Mouse (Mus musculus): ENCODE data around the gene Xrra1. TPM values are rescaled to one million over a fixed set of nuclear protein-coding genes. Genes with fewer than 3 reads are reported as not detected.

Xrra1 gene
- polyA plus RNA-seq, 1 experiment from 2014 or later, result 0.37 TPM

- Histone ChIP-seq H3K4me2 (no peak overlapping the region), H3K36me3 (peaks cover 46% of the 10 kb centered on the region), H3K9ac (no peak overlapping the region; the same call in 1 of the 2 replicates), H3K4me1 (replicated peaks) (peaks cover 20% of the 10 kb centered on the region), H3K27ac (ENCODE audit: poor library complexity, severe bottlenecking) (no peak overlapping the region), H3K9me3 (replicated peaks) (no peaks in the 10 kb centered on the region), H3K4me3 (no peak overlapping the region), H3K27me3 (replicated peaks) (no peaks in the 10 kb centered on the region)
- 68% methylated on average over 1 of the region's 1 CpGs for WGBS
- no peak for ATAC-seq (ENCODE audit: insufficient number of reproducible peaks, low FRiP score)
These were observed 7.8 kb upstream of the Xrra1 start for GRCm38 (mm10) chr7:99851121-99851520.

- Histone ChIP-seq H3K4me1 (replicated peaks) (peaks cover 20% of the 10 kb centered on the region), H3K9ac (no peak overlapping the region), H3K9me3 (replicated peaks) (no peaks in the 10 kb centered on the region), H3K27me3 (replicated peaks) (no peaks in the 10 kb centered on the region), H3K4me3 (no peak overlapping the region), H3K4me2 (no peak overlapping the region), H3K36me3 (peaks cover 45% of the 10 kb centered on the region), H3K27ac (ENCODE audit: poor library complexity, severe bottlenecking) (peak overlapping the region; percentile 8; the same call in 1 of the 2 replicates)
- no peak for ATAC-seq (ENCODE audit: insufficient number of reproducible peaks, low FRiP score)
- 79% methylated on average over 6 of the region's 6 CpGs for WGBS
These were observed 7.3 kb upstream of the Xrra1 start for GRCm38 (mm10) chr7:99851618-99852017.

- 82% methylated on average over 7 of the region's 7 CpGs for WGBS
- ATAC-seq (ENCODE audit: insufficient number of reproducible peaks, low FRiP score), result no peak
- peaks cover 34% of the 10 kb centered on the region for H3K36me3 ChIP-seq
- peaks cover 30% of the 10 kb centered on the region for H3K4me1 ChIP-seq (replicated peaks)
- no peaks in the 10 kb centered on the region for H3K27me3 ChIP-seq (replicated peaks)
- no peak overlapping the region for H3K27ac ChIP-seq (ENCODE audit: poor library complexity, severe bottlenecking)
- H3K9me3 ChIP-seq (replicated peaks), result no peaks in the 10 kb centered on the region
- no peak overlapping the region for H3K4me3 ChIP-seq
- no peak overlapping the region for H3K4me2 ChIP-seq
- no peak overlapping the region for H3K9ac ChIP-seq
These were observed 5.6 kb upstream of the Xrra1 start for GRCm38 (mm10) chr7:99853350-99853749.

- Histone ChIP-seq H3K36me3 (peaks cover 27% of the 10 kb centered on the region), H3K4me1 (replicated peaks) (peaks cover 33% of the 10 kb centered on the region), H3K9me3 (replicated peaks) (no peaks in the 10 kb centered on the region), H3K4me2 (no peak overlapping the region), H3K4me3 (no peak overlapping the region), H3K9ac (no peak overlapping the region), H3K27ac (ENCODE audit: poor library complexity, severe bottlenecking) (no peak overlapping the region), H3K27me3 (replicated peaks) (no peaks in the 10 kb centered on the region)
- 86% methylated on average over 4 of the region's 4 CpGs for WGBS
- ATAC-seq (ENCODE audit: insufficient number of reproducible peaks, low FRiP score), result no peak
These were observed 4.6 kb upstream of the Xrra1 start for GRCm38 (mm10) chr7:99854311-99854710.

GRCm38 (mm10) chr7:99856266-99856861 lies 2.6 kb upstream of the Xrra1 start:
- Histone ChIP-seq H3K27me3 (replicated peaks) (no peaks in the 10 kb centered on the region), H3K4me1 (replicated peaks) (peaks cover 29% of the 10 kb centered on the region), H3K27ac (ENCODE audit: poor library complexity, severe bottlenecking) (no peak overlapping the region), H3K9ac (no peak overlapping the region), H3K4me2 (0 out of 2 replicates have a peak overlapping the region, but pooled peaks have one; percentile 6), H3K36me3 (peaks cover 27% of the 10 kb centered on the region), H3K9me3 (replicated peaks) (no peaks in the 10 kb centered on the region), H3K4me3 (no peak overlapping the region)
- WGBS, result 84% methylated on average over 14 of the region's 14 CpGs
- ATAC-seq (ENCODE audit: insufficient number of reproducible peaks, low FRiP score), result no peak

GRCm38 (mm10) chr7:99858175-99858812 lies 622 bp upstream of the Xrra1 start:
- WGBS, result 3% methylated on average over 19 of the region's 19 CpGs
- H3K27me3 ChIP-seq (replicated peaks), result no peaks in the 10 kb centered on the region

GRCm38 (mm10) chr7:99863362-99863761 lies 4.4 kb downstream of the Xrra1 start, which contains the start of gene Spcs2:
TSS of gene Spcs2 (minus strand) at chr7:99863462.
- no peaks in the 10 kb centered on the region for H3K9me3 ChIP-seq (replicated peaks)
- H3K27me3 ChIP-seq (replicated peaks), result no peaks in the 10 kb centered on the region
- no peak within 1 kb of the TSS for H3K4me3 ChIP-seq
- WGBS, result 39% methylated on average over 7 of the region's 7 CpGs
- H3K27ac ChIP-seq (ENCODE audit: poor library complexity, severe bottlenecking), result no peak within 1 kb of the TSS
- no peak within 1 kb of the TSS for H3K4me2 ChIP-seq
- no peak within 1 kb of the TSS for H3K9ac ChIP-seq
- H3K4me1 ChIP-seq (replicated peaks), result peaks cover 21% of the 10 kb centered on the region
- ATAC-seq (ENCODE audit: insufficient number of reproducible peaks, low FRiP score), result no peak
- no peaks in the 10 kb centered on the region for H3K36me3 ChIP-seq

More at GRCm38 (mm10) chr7:99858175-99858812, 622 bp upstream of the Xrra1 start:
- H3K36me3 ChIP-seq, result peaks cover 20% of the 10 kb centered on the region
- no peaks in the 10 kb centered on the region for H3K9me3 ChIP-seq (replicated peaks)
- ATAC-seq (ENCODE audit: insufficient number of reproducible peaks, low FRiP score), result peak; percentile 67
- peak overlapping the region; percentile 75 for H3K27ac ChIP-seq (ENCODE audit: poor library complexity, severe bottlenecking)
- H3K4me1 ChIP-seq (replicated peaks), result peaks cover 25% of the 10 kb centered on the region
- H3K9ac ChIP-seq, result peak overlapping the region; percentile 95
- H3K4me3 ChIP-seq, result peak overlapping the region; percentile 94
- peak overlapping the region; percentile 81 for H3K4me2 ChIP-seq

GRCm38 (mm10) chr7:99864241-99865028 lies 5.5 kb downstream of the Xrra1 start:
- Histone ChIP-seq H3K9me3 (replicated peaks) (no peaks in the 10 kb centered on the region), H3K27ac (ENCODE audit: poor library complexity, severe bottlenecking) (peak overlapping the region; percentile 62; the same call in 1 of the 2 replicates)
- 52% methylated on average over 6 of the region's 11 CpGs for WGBS

GRCm38 (mm10) chr7:99865219-99865618 lies 6.3 kb downstream of the Xrra1 start:
- peak overlapping the region; percentile 62 for H3K27ac ChIP-seq (ENCODE audit: poor library complexity, severe bottlenecking)
- peaks cover 18% of the 10 kb centered on the region for H3K4me1 ChIP-seq (replicated peaks)
- peak; percentile 63; the same call in 1 of the 2 replicates for ATAC-seq (ENCODE audit: insufficient number of reproducible peaks, low FRiP score)
- no peak overlapping the region for H3K4me3 ChIP-seq
- no peak overlapping the region for H3K9ac ChIP-seq
- no peaks in the 10 kb centered on the region for H3K9me3 ChIP-seq (replicated peaks)
- H3K27me3 ChIP-seq (replicated peaks), result no peaks in the 10 kb centered on the region
- WGBS, result 27% methylated on average over 3 of the region's 3 CpGs
- no peaks in the 10 kb centered on the region for H3K36me3 ChIP-seq
- no peak overlapping the region for H3K4me2 ChIP-seq

More at GRCm38 (mm10) chr7:99864241-99865028, 5.5 kb downstream of the Xrra1 start:
- Histone ChIP-seq H3K4me1 (replicated peaks) (peaks cover 18% of the 10 kb centered on the region), H3K4me3 (no peak overlapping the region), H3K36me3 (no peaks in the 10 kb centered on the region), H3K27me3 (replicated peaks) (no peaks in the 10 kb centered on the region), H3K4me2 (no peak overlapping the region), H3K9ac (no peak overlapping the region)
- ATAC-seq (ENCODE audit: insufficient number of reproducible peaks, low FRiP score), result no peak; the same call in 1 of the 2 replicates

GRCm38 (mm10) chr7:99869296-99869695 lies 10.4 kb downstream of the Xrra1 start:
- Histone ChIP-seq H3K27ac (ENCODE audit: poor library complexity, severe bottlenecking) (no peak overlapping the region), H3K4me2 (no peak overlapping the region), H3K9me3 (replicated peaks) (no peaks in the 10 kb centered on the region), H3K4me1 (replicated peaks) (peaks cover 31% of the 10 kb centered on the region), H3K27me3 (replicated peaks) (no peaks in the 10 kb centered on the region), H3K4me3 (no peak overlapping the region), H3K36me3 (no peaks in the 10 kb centered on the region), H3K9ac (no peak overlapping the region)
- 63% methylated on average over 4 of the region's 4 CpGs for WGBS
- ATAC-seq (ENCODE audit: insufficient number of reproducible peaks, low FRiP score), result no peak

- 32% methylated on average over 6 of the region's 6 CpGs for WGBS
- no peaks in the 10 kb centered on the region for H3K9me3 ChIP-seq (replicated peaks)
- no peak overlapping the region for H3K4me3 ChIP-seq
- H3K4me1 ChIP-seq (replicated peaks), result peaks cover 21% of the 10 kb centered on the region
- no peak for ATAC-seq (ENCODE audit: insufficient number of reproducible peaks, low FRiP score)
- H3K9ac ChIP-seq, result no peak overlapping the region
- no peak overlapping the region; the same call in 1 of the 2 replicates for H3K27ac ChIP-seq (ENCODE audit: poor library complexity, severe bottlenecking)
- H3K27me3 ChIP-seq (replicated peaks), result peaks cover 7% of the 10 kb centered on the region; the same call in 1 of the 2 replicates
- no peak overlapping the region for H3K4me2 ChIP-seq
- no peaks in the 10 kb centered on the region for H3K36me3 ChIP-seq
These were observed 15.0 kb downstream of the Xrra1 start for GRCm38 (mm10) chr7:99873965-99874364.
